Mouse (Mus musculus): ENCODE results near the gene Exosc7. TPM values are rescaled to one million over a fixed set of nuclear protein-coding genes. Genes with fewer than 3 reads are reported as not detected.

Exosc7 gene
- 10 to 100 TPM; 41.1 to 41.9 TPM for total RNA-seq (2021)
- long read RNA-seq, transcript Exosc7-201 (8 exons, 1,053 nt) = major isoform, 27 of 35 reads
- long read RNA-seq, partial matches to known transcripts = 1 of 35 reads
- long read RNA-seq, other reads (novel, unspliced or antisense) = 6 of 35 reads

DNA sequence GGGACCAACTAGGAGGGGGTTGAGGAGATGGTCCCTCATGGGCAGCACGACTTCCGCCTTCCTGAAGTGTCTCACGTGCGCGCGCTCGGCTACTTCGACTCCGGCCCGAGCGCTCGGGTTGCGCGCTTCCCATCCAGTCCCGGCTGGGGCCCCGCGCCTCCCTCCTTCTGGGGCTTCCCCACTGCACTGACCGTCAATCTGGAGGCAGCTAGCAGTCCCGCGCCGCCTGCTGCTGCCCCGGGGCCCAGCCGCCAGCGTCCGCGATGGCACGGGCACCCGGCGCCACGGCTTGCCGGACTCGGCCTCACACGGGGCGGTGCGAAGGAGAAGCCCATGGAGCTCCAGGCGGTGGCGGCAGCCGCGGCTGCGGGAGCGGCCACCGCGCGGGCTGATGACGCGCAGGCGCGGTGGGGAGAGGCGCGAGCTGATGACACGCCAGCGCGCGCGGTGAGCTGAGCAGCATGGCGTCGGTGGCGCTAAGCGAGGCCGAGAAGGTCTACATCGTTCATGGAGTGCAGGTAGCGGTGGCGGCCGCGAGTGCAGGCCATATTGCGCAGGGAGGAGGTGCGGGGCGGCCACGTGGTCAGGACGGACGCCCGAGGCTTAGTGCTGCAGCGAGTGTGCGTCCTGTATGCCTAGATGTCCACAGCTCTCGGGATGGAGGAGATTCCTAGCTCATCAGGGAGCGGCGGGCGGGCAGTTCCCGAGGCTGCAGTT lies at the start of gene Exosc7, which contains the start of gene Zdhhc3:
Gene Exosc7 (plus strand): TSS at position 411 of the 717 bp plus-strand sequence.
Gene Zdhhc3 (minus strand): TSS at position 401 of the 717 bp plus-strand sequence.
- DNase-seq (ENCODE audit: low spot score in 2 of 2) = peak; percentile 80 to 92

DNA sequence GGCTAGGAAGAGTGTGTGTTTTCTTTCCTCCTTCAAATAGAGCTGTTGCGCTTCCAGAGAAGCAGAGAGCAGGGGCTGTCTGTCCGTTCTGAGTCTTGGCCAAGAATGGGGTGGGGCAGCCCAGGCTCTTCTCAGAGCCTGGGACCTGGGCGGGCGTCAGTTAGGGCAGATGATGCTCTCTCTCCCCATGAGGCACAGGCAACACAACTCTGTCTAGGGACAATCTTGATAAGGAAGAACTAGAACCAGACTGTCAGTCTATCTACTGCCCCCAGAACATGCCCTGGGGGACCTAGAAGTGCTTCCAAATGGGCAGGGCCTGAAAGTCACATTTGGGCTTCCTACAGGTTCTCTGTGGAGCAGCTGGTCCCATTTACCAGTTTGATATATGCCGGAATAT lies 33.9 kb upstream of the Exosc7 start:
- no peak for DNase-seq (ENCODE audit: low spot score in 2 of 2)

DNA sequence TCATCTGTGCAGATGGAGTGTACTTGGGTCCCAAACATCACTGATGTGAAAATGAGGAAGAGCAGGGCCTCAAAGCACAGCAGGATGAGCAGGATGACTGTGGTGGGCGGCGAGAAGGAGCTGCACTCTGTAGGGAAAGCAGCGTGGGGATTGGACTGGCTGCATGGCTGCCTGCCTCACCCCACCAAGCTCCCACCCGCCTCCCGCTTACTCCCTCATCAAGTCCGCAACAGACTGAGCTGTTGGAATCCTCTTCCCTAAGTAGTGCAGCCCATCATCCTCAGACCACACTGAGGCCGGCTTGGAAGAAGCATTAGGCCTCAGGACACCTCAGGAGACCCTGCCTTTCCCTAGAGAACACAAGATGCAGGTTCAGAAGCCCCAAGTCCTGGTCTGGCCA lies 32.7 kb upstream of the Exosc7 start:
- no peak for DNase-seq (ENCODE audit: low spot score in 2 of 2)

DNA sequence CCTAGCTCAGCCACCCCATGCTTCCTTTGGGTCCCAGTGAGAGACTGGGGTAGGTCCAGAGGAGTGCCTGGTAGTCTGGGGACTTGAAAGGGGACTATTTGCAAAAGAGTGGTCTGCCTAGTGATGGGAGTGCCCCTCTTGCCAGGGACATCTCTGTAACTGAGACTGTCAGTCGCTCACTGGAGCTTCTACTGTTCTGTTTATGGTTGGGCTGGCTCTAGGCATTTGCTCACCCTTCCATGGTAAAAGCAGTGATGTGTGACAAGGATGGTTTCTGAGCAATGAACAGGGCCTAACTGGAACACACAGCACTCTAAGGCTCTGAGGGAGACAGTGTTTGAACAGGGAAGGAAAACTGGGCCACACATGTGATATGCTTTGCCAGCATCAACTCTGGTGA lies 32.2 kb upstream of the Exosc7 start:
- DNase-seq (ENCODE audit: low spot score in 2 of 2) = no peak

DNA sequence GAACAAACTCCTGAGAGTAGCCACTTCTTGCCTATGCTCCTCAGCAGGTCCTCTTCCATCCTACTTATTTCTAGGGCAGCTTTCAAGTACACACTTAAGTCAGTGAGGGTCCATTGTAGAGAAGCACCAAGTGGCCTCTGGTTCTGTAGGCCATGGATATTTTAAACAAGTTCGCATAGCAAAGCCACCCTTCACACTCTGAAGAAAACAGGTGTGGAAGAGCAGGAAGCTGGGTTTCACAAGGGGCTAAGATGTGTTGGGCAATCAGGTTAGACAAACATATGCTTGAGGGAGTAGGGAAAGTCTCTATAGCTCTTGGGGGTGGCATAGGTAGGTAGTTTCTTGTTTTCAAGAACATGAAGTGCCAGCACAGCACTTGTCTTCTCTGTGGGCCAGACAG lies 27.6 kb upstream of the Exosc7 start:
- DNase-seq (ENCODE audit: low spot score in 2 of 2) = no peak

DNA sequence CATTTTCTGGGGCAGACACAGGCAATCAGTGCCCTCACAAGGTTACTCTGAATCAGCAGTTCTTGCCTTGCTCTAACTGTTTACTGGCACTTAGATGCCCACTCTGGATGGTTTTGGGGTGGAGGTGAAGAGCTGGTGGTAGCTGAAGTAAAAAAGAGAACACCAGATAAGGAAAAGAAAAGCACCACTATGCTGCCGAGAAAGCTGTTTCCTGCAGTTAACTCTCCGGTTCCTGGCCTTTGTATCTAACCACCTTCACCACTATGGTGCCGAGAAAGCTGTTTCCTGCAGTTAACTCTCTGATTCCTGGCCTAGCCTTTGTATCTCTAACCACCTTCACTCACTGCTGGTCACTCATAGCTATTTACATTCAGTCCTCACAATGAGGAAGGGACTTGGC lies 25.5 kb upstream of the Exosc7 start:
- DNase-seq (ENCODE audit: low spot score in 2 of 2) = no peak

DNA sequence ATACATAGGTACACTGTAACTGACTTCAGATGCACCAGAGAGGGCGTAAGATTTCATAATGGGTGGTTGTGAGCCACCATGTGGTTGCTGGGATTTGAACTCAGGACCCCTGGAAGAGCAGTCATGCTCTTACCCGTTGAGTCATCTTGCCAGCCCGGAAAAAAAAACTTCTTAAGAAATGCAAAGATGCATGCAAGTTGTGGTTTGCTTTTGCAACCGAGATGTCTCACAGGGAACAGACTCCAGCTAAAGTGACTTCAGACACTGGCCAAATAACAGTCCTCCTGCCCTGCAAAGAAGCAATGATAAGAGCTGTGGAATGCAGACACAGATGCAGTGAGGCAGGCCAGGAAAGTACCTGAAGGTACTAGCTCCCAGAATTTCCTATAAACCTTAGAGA lies 22.2 kb upstream of the Exosc7 start:
- DNase-seq (ENCODE audit: low spot score in 2 of 2) = no peak

DNA sequence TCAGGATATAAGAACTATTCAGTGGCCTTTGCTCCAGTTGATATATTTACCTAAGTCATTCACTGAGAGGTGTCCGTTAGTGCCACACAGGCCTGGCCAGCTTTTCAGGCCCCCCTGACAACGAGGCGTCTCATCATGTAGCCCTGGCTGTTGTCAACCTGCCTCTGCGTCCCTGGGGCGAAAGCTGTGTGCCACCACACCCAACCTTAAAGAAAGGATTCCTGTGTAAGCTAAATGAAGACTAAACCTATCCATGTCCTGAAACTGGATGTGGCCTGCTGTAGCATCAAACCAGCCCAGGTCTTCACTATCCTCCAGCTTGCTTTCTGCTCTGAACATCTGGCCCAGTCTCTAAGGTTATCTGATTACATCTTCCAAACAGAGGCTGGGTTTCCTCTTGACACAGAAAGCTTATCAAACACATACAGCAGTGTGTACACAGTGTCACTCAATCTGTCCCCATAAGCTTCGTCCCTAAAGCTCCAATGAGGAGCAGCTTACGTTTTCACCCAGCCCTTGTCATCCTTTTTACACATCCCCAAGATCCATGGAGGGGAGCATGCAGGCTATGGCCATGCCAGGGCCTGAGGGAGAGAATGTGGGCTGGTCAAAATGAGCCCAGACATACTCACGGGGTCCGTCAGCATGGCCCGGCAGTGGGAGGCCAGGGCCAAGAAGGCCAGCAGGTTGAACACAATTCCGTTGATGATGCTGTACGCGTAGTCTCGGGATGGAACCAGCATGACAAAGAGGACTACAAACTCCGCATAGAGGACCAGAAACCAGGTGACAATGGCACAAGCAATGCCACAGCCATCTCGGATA lies 13.2 kb upstream of the Exosc7 start:
- DNase-seq (ENCODE audit: low spot score in 2 of 2) = no peak

DNA sequence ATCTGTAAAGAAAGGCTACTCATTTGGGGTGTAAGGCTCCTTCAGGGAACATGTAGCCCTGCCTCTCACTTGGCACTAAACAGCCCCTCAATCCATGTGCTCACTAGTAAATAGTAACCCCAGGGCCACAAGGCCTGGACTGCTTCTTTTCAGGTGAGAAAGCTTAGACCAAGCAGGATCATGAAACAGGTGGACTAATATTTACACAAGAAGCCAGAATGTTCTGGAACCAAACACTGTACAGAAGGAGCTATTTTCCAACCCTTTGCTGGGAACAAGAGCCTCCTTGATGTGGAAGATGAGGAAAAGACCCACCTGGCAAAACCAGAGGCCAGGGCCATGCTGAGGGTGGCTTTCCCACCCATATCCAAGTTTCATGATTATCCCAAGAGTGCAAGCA lies 9.6 kb upstream of the Exosc7 start:
- no peak for DNase-seq (ENCODE audit: low spot score in 2 of 2)

DNA sequence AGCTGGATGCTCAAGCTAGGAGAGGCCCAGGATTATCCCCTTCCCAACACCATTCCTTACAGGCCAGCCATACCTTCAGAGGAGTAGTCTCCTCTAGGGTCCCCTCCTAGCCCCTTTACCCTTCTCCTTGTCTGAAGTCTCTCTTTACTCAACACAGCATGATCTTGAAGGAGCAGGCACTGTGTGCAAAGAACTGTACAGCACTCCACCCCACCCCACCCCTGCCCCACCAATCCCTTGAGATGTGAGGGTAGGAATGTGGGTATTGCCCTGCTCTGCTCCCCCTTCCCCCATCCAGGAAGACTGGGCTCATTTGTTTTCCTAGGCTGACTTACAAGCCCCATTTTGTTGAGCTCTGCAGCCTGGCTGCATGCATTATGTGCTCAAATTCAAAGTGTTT lies 8.7 kb upstream of the Exosc7 start:
- DNase-seq (ENCODE audit: low spot score in 2 of 2) = no peak

DNA sequence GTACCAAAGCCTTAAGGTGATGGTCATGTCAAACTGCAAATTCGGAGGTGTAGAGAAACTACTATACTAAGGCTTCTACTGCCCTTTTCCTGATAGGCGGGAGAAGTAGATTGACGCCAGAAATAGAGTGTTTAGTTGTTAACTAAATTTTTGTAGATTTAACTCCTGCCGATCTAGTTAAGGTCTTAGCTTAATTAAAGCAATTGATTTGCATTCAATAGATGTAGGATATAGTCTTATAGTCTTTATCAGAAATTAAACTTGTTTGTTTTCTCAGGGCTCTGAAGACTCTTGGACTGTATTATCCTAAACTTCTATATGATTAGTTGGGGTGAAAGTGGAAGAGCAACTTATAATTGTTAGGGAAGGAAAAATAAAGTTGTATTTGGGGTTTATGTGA lies 5.8 kb upstream of the Exosc7 start:
- DNase-seq (ENCODE audit: low spot score in 2 of 2) = no peak

DNA sequence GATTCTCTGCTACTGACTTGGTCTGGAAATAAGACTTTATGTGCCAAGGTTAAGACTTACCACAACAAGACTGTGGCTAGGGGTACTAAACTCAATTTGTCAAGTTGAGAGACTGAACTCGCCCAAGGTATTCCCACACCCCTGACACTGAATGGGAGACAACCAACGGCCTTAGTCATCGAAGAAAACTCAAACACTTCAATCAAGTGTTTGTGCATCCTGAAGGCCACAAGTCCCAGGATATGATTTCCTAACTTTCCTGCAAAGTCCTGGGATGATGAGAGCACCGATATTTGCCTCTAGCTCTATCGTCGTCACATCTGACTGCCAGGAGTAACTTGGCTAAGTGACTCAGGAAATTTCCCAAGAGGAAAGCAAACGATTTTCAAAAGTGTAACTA lies 3.8 kb upstream of the Exosc7 start:
- DNase-seq (ENCODE audit: low spot score in 2 of 2) = no peak

DNA sequence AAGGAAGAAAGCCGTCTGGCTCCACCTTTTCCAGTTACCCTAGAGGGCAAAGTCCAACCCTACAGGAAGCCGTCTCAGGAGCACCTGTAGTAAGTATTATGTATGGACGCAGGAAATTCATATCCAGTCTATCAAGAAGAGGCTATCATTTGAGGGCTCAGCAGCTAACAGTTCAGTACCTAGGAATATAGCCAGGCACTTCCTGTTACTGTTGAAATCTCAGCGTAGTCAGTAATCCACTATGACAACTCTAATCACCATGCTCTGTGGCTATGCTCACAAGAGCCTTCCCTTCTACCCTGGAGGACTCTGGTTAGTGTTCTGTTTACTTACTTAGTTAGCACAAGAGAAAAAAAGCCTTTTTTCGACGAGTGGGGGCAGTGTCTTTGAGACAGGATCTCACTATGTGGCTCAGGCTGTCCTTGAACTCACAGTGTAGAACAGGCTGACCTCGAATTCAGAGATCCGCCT lies 1.2 kb upstream of the Exosc7 start:
- DNase-seq (ENCODE audit: low spot score in 2 of 2) = no peak

DNA sequence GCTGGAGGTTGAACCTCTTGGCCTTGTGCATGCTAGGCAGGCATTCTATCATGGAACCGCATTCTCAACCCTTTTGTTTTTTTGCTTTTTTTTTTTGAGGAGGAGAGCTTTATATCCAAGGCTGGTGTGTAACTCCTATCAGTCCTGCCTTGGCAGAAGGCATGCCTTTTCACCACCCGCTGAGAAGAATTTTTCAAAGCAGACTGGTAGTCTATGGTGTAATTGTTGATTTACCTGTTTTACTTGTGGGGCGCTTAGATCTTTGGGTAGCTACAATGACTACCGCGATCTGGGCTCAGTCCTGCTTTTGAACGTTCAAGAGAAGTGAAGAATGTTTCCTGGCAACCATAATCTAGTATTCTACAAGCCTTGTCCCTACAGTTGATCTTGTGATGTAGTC lies 916 bp downstream of the Exosc7 start:
- no peak for DNase-seq (ENCODE audit: low spot score in 2 of 2)

DNA sequence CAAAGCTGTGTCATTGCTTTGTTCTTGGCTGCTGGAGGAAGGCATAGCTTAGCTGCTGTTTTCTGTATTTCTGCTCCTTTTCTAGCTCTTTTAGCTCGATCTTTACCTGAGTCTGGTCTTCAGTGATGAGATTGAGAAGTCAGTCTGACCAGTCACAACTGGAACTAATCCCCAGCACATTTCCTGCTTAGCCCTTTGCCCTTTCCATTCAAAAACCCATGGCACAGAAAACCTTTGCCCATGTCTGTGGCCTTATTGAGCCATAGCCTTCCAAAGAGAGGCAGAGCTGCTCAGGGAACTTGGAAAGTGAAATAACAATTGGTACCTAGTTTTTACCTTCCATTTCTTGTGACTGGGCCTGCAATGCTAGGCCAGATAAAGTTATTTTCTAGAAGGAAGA lies 2.6 kb downstream of the Exosc7 start:
- DNase-seq (ENCODE audit: low spot score in 2 of 2) = no peak

DNA sequence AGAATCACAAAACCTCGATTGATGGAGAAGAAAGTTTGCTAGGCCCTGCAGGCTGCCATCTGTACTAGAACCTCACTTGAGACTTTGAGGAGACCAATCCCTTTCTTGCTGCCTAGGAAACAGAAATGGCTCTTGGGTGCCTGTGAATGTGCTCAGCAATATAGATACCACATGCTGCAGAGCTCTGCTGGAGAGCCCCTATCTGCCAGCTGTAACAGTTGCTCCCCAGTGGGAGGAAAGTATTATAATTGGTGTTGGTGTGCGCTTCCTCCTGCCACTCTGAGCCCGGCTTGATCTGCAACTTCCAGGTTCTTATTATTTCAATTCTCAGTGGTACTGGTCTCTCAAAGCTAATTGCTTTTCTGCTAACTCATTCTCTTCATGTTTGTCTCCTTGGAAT lies 10.0 kb downstream of the Exosc7 start:
- peak; percentile 13 to 26 for DNase-seq (ENCODE audit: low spot score in 2 of 2)

DNA sequence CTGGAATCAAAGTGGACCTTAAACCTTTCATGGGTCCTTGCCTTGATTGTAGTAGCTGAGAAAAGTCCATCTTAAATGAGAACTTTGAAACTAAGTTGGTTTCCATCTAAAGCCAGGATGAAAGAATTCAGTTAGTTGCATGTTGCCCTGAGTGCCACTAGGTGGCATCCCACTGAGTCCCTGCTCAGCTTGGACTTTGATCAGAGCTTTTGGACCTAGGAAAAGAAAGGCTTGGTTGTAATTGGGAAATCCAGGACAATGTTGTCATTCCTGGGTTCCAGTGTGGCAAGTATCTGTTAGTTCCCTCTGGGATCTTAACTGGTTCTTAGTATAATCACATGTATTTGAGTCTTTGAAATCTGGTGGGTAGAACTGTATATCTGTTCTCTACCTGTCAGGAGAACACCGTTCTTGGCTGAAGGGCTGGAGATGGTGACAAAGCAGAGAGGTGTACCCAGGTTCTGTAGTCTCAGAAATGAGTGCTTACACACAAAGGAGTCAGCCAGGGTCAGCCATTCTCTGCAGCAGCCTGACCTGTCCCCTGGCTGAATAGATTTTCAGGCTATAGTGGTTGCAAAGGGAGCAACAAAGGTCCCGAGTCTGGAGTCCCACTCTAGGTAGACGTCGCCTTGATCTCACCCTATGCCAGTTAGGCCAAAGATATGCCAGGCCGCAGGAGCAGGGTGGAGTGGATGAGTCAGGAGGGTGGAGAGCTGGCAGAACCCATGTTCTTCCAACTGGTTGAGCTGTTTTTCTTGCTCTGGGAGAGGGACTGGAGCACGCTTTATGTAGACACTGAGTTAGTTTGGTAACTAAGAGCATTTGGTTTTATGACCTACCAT lies 10.8 kb downstream of the Exosc7 start:
- peak in 1 of 2 experiments; percentile 28 for DNase-seq (ENCODE audit: low spot score in 2 of 2)

DNA sequence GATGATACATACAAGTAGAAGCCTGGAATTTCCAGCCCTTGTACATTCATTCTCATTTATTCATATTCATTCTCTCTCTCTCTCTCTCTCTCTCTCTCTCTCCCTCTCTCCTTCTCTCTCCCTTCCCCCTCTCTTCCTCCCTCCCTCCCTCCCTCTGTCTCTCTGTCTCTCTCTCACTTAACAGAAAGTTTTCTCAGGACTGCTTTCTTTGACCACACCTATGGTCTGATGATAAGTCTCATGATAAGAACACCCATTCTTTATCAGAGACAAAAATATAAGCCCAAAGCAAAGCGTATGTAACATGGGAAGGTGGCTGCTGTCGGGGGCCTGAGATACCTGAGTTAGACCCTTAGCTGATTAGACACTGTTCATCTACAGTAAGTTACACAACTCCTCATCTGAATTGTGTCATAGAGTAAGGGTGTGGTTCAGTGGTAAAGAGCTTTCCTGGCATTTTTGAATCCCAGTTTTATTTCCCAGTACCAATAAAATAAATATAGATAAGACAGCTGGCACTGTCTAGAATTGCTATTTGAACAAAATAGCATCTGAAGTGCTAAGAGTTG lies 11.5 kb downstream of the Exosc7 start:
- no peak for DNase-seq (ENCODE audit: low spot score in 2 of 2)

DNA sequence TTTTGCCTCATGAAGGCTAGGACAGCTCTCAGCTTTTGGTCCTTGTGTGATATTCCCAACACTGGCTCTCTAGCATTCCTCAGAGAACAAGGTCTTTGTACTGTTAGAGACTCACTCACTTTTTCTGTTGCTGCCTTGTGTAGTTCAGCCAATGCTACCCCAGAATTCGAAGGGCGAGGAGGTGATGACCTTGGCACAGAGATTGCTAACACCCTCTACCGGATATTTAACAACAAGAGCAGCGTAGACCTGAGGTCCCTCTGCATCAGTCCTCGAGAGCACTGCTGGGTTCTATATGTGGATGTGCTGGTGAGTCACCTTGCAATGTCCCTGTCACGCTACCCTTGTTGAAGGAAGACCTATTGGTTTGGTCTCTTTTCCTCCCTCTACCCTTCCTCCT lies 14.6 kb downstream of the Exosc7 start:
- no peak for DNase-seq (ENCODE audit: low spot score in 2 of 2)

DNA sequence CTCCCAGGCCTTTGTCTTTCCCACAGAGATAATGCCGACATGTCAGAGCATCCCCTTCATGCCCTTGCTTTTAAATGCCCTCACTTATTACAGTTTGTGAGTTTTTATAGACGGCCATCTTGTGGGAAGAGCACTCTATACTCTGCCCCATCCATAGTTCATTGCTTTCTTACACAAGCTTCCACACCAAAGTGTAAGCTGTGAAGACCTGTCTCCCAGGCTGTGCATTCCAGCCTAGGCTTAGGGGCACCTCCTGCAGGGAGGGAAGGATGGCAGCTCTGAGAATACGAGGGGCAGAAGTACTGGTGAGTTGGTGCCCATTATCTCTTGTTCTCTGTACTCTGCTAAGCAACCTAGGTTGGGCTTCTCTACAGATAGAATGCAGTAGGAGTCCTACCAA lies 20.0 kb downstream of the Exosc7 start:
- DNase-seq (ENCODE audit: low spot score in 2 of 2) = no peak

All from layer of hippocampus, adult 18-20 months (tissue).